Comparison of ENCODE assay signal across 8 mouse cellular contexts in genomic region chr10:126971363-126972050, GRCm38 (mm10). TPM values are rescaled to one million over a fixed set of nuclear protein-coding genes. Genes with fewer than 3 reads are reported as not detected.
DNase-seq lines count a peak whose midpoint lies in the region; ATAC-seq and TF ChIP-seq lines count a peak whose summit lies in the region.

No protein-coding gene starts in this region.

- ATAC-seq in forebrain, postnatal 0 days: no peak
- ATAC-seq in liver, postnatal 0 days: no peak
- no peak for ATAC-seq in megakaryocyte-erythroid progenitor cell, adult 5-6 weeks (replicated peaks; ENCODE audit: low FRiP score, low TSS enrichment, poor library complexity, severe bottlenecking)

- H3K27me3 ChIP-seq in kidney, adult 2 months (replicated peaks; ENCODE audit: control insufficient read depth, insufficient read depth, low read length): no peaks in the 10 kb centered on the region
- H3K27me3 ChIP-seq in embryonic facial prominence, embryonic 10.5 days (replicated peaks; ENCODE audit: low read depth, poor library complexity, severe bottlenecking): 0 out of 2 replicates have a peak, but pooled peaks cover 8% of the 10 kb centered on the region
- H3K27me3 ChIP-seq in forebrain, postnatal 0 days (ENCODE audit: insufficient read depth, low read length): no peaks in the 10 kb centered on the region
- H3K27me3 ChIP-seq in liver, postnatal 0 days (ENCODE audit: insufficient read depth, low read length): no peaks in the 10 kb centered on the region

- no peak overlapping the region; the same call in 1 of the 2 replicates for H3K9ac ChIP-seq in forebrain, postnatal 0 days
- H3K9ac ChIP-seq in liver, postnatal 0 days (replicated peaks): no peak overlapping the region

- peaks cover 13% of the 10 kb centered on the region; the same call in 1 of the 2 replicates for H3K4me1 ChIP-seq in kidney, adult 2 months (ENCODE audit: control insufficient read depth, insufficient read depth, low read length)
- H3K4me1 ChIP-seq in embryonic facial prominence, embryonic 10.5 days: peaks cover 35% of the 10 kb centered on the region
- no peaks in the 10 kb centered on the region for H3K4me1 ChIP-seq in forebrain, postnatal 0 days (ENCODE audit: insufficient read depth)
- peaks cover 8% of the 10 kb centered on the region; the same call in 1 of the 2 replicates for H3K4me1 ChIP-seq in liver, postnatal 0 days (ENCODE audit: insufficient read depth)

- H3K4me2 ChIP-seq in forebrain, postnatal 0 days (ENCODE audit: low read depth): 0 out of 2 replicates have a peak overlapping the region, but pooled peaks have one; percentile 3
- peak overlapping the region; percentile 13; the same call in 1 of the 2 replicates for H3K4me2 ChIP-seq in liver, postnatal 0 days (ENCODE audit: low read depth, low read length)

- no peak for TF ChIP-seq POLR2A in kidney, adult 2 months (IDR thresholded peaks at IDR 0.05; ENCODE audit: low read depth, low read length)

- no peak for TF ChIP-seq CTCF in kidney, adult 2 months (conservative IDR thresholded peaks at IDR 0.05; ENCODE audit: insufficient read depth, insufficient read length, low read depth, low read length)
- TF ChIP-seq CTCF in forebrain, postnatal 0 days (IDR thresholded peaks at IDR 0.05; ENCODE audit: low read depth): no peak
- TF ChIP-seq CTCF in liver, postnatal 0 days (IDR thresholded peaks at IDR 0.05; ENCODE audit: low read depth): no peak

- WGBS in kidney, adult 2 months: 27% methylated on average over 12 of the region's 12 CpGs
- 5% methylated on average over 12 of the region's 12 CpGs for WGBS in embryonic facial prominence, embryonic 10.5 days
- WGBS in forebrain, postnatal 0 days: 21% methylated on average over 12 of the region's 12 CpGs
- WGBS in liver, postnatal 0 days (ENCODE audit: insufficient replicate concordance): 33% methylated on average over 12 of the region's 12 CpGs

- H3K27ac ChIP-seq in kidney, adult 2 months (ENCODE audit: insufficient read depth, low read depth, low read length): peak overlapping the region; percentile 87; the same call in 1 of the 2 replicates
- H3K27ac ChIP-seq in embryonic facial prominence, embryonic 10.5 days (replicated peaks): peak overlapping the region; percentile 85
- H3K27ac ChIP-seq in forebrain, postnatal 0 days (ENCODE audit: low read depth, low read length): no peak overlapping the region
- H3K27ac ChIP-seq in liver, postnatal 0 days (ENCODE audit: low read depth): 0 out of 2 replicates have a peak overlapping the region, but pooled peaks have one; percentile 18

- no peak for TF ChIP-seq EP300 in liver, postnatal 0 days (IDR thresholded peaks at IDR 0.05; ENCODE audit: low read depth)

- no peak for DNase-seq in kidney, adult 2 months
- no peak for DNase-seq in kidney, adult 8-10 months
- peak; percentile 48 for DNase-seq in embryonic facial prominence, embryonic 10.5 days (ENCODE audit: low spot score)
- DNase-seq in forebrain, postnatal 0 days: no peak
- no peak for DNase-seq in liver, postnatal 0 days
- DNase-seq in layer of hippocampus, postnatal 14 days (ENCODE audit: low spot score in 2 of 2): no peak
- no peak for DNase-seq in urinary bladder, postnatal 4 days (ENCODE audit: low spot score in 2 of 2)

- no peak overlapping the region for H3K4me3 ChIP-seq in kidney, adult 2 months (ENCODE audit: insufficient read depth, low read depth, low read length)
- peak overlapping the region; percentile 46 for H3K4me3 ChIP-seq in embryonic facial prominence, embryonic 10.5 days
- H3K4me3 ChIP-seq in forebrain, postnatal 0 days (ENCODE audit: low read depth, low read length): no peak overlapping the region
- no peak overlapping the region for H3K4me3 ChIP-seq in liver, postnatal 0 days (ENCODE audit: low read depth, low read length)

- no peaks in the 10 kb centered on the region for H3K36me3 ChIP-seq in kidney, adult 2 months (ENCODE audit: control insufficient read depth, insufficient read depth, low read length)
- no peaks in the 10 kb centered on the region for H3K36me3 ChIP-seq in embryonic facial prominence, embryonic 10.5 days (replicated peaks)
- H3K36me3 ChIP-seq in forebrain, postnatal 0 days (ENCODE audit: insufficient read depth): no peaks in the 10 kb centered on the region
- H3K36me3 ChIP-seq in liver, postnatal 0 days (replicated peaks; ENCODE audit: insufficient read depth, low read length): no peaks in the 10 kb centered on the region

- no peaks in the 10 kb centered on the region for H3K9me3 ChIP-seq in embryonic facial prominence, embryonic 10.5 days
- H3K9me3 ChIP-seq in forebrain, postnatal 0 days (ENCODE audit: low read length): no peaks in the 10 kb centered on the region
- no peaks in the 10 kb centered on the region for H3K9me3 ChIP-seq in liver, postnatal 0 days (ENCODE audit: low read length)

RNA-seq across cellular contexts. Expression of gene Ctdsp2, which starts 7.0 kb away (rescaled TPM):
- polyA plus RNA-seq in kidney, adult 2 months (2012; rRNA removed): 118 and 126 TPM in 2 replicates
- polyA plus RNA-seq in embryonic facial prominence, embryonic 10.5 days (2016; fragmentation: Nextera tagmentation; extraction: Ambion mirVana): 46.2 and 49.3 TPM in 2 replicates
- total RNA-seq in forebrain, postnatal 0 days (2014; rRNA removed): 45.9 and 56.0 TPM in 2 replicates
- 12.8 and 14.4 TPM in 2 replicates for polyA plus RNA-seq in forebrain, postnatal 0 days (2015; fragmentation: Nextera tagmentation; extraction: Ambion mirVana)
- polyA plus RNA-seq in liver, postnatal 0 days (2015; fragmentation: Nextera tagmentation; extraction: Ambion mirVana): 10.7 and 11.4 TPM in 2 replicates
- 54.7 and 56.7 TPM in 2 replicates for total RNA-seq in megakaryocyte-erythroid progenitor cell, adult 5-6 weeks (2014; fragmentation: Nextera tagmentation)
- total RNA-seq in megakaryocyte-erythroid progenitor cell, adult 5-6 weeks (2017): 18.3 and 24.7 TPM in 2 replicates
- 10 to 100 TPM; 90.7 to 93.6 TPM for total RNA-seq in layer of hippocampus, postnatal 14 days (2021)

RNA-seq across cellular contexts. Expression of gene Avil, which starts 29.0 kb away (rescaled TPM):
- 0.14 and 0.19 TPM in 2 replicates for polyA plus RNA-seq in kidney, adult 2 months (2012; rRNA removed)
- 0.06 and 0.44 TPM in 2 replicates for polyA plus RNA-seq in embryonic facial prominence, embryonic 10.5 days (2016; fragmentation: Nextera tagmentation; extraction: Ambion mirVana)
- 0.08 and 0.67 TPM in 2 replicates for total RNA-seq in forebrain, postnatal 0 days (2014; rRNA removed)
- 0.18 and 0.24 TPM in 2 replicates for polyA plus RNA-seq in forebrain, postnatal 0 days (2015; fragmentation: Nextera tagmentation; extraction: Ambion mirVana)
- 0.04 TPM in 1 of 2 replicates, not detected in the other for polyA plus RNA-seq in liver, postnatal 0 days (2015; fragmentation: Nextera tagmentation; extraction: Ambion mirVana)
- total RNA-seq in megakaryocyte-erythroid progenitor cell, adult 5-6 weeks (2014; fragmentation: Nextera tagmentation): not detected in 2 replicates
- 0.38 TPM in 1 of 2 replicates, not detected in the other for total RNA-seq in megakaryocyte-erythroid progenitor cell, adult 5-6 weeks (2017)
- total RNA-seq in layer of hippocampus, postnatal 14 days (2021): under 1 TPM; 0.48 to 0.62 TPM

RNA-seq across cellular contexts. Expression of gene Tsfm, which starts 59.1 kb away (rescaled TPM):
- polyA plus RNA-seq in kidney, adult 2 months (2012; rRNA removed): 54.0 and 58.1 TPM in 2 replicates
- polyA plus RNA-seq in embryonic facial prominence, embryonic 10.5 days (2016; fragmentation: Nextera tagmentation; extraction: Ambion mirVana): 103 and 106 TPM in 2 replicates
- total RNA-seq in forebrain, postnatal 0 days (2014; rRNA removed): 39.2 and 55.6 TPM in 2 replicates
- polyA plus RNA-seq in forebrain, postnatal 0 days (2015; fragmentation: Nextera tagmentation; extraction: Ambion mirVana): 45.8 and 52.1 TPM in 2 replicates
- polyA plus RNA-seq in liver, postnatal 0 days (2015; fragmentation: Nextera tagmentation; extraction: Ambion mirVana): 37.7 and 38.4 TPM in 2 replicates
- total RNA-seq in megakaryocyte-erythroid progenitor cell, adult 5-6 weeks (2014; fragmentation: Nextera tagmentation): 41.6 and 61.2 TPM in 2 replicates
- 55.5 and 63.3 TPM in 2 replicates for total RNA-seq in megakaryocyte-erythroid progenitor cell, adult 5-6 weeks (2017)
- 10 to 100 TPM; 27.4 to 31.9 TPM for total RNA-seq in layer of hippocampus, postnatal 14 days (2021)
